Mouse (Mus musculus) intestine, embryonic 14.5 days (tissue): ENCODE measurements around the gene 4931440F15Rik. TPM values are rescaled to one million over a fixed set of nuclear protein-coding genes. Genes with fewer than 3 reads are reported as not detected.

Experiments used
- ATAC-seq: fragments of 200-750 bp; cut with Nextera tagmentation; replicated peaks from 2 replicates; pipeline ENCODE4 v1.8.0; 2017; ENCODE audit warnings: low read depth, moderate number of reproducible peaks, moderate TSS enrichment, moderate library complexity; ENCODE audit not compliant: low FRiP score, low TSS enrichment
- DNase-seq: peaks from one replicate; pipeline ENCODE4 v3.0.0-alpha.2; 2018; ENCODE audit warnings: low spot score
- H3K27ac ChIP-seq: fragments of 300-500 bp; sonication (generic); 2 replicates; pipeline ENCODE4 v1.5.1; 2014; ENCODE audit warnings: low read depth, mild to moderate bottlenecking, control low read depth
- H3K27me3 ChIP-seq: fragments of 300-500 bp; sonication (generic); replicated peaks from 2 replicates; pipeline ENCODE4 v1.6.1; 2014; ENCODE audit warnings: low read length, control low read depth; ENCODE audit not compliant: control insufficient read depth, insufficient read depth
- H3K36me3 ChIP-seq: fragments of 300-500 bp; sonication (generic); 2 replicates; pipeline ENCODE4 v1.6.1; 2014; ENCODE audit warnings: low read length, control low read depth; ENCODE audit not compliant: control insufficient read depth, insufficient read depth
- H3K4me1 ChIP-seq: fragments of 300-500 bp; sonication (generic); replicated peaks from 2 replicates; pipeline ENCODE4 v1.6.1; 2014; ENCODE audit warnings: low read length, control low read depth, mixed read lengths; ENCODE audit not compliant: control insufficient read depth, insufficient read depth
- H3K4me2 ChIP-seq: fragments of 300-500 bp; sonication (generic); 2 replicates; pipeline ENCODE4 v1.6.1; 2014; ENCODE audit warnings: low read length
- H3K4me3 ChIP-seq: fragments of 300-500 bp; sonication (generic); 2 replicates; pipeline ENCODE4 v1.5.1; 2014; ENCODE audit warnings: low read depth, low read length, control low read depth, mixed read lengths
- H3K9ac ChIP-seq: fragments of 300-500 bp; sonication (generic); 2 replicates; pipeline ENCODE4 v1.6.1; 2014; ENCODE audit warnings: mild to moderate bottlenecking, low read length
- H3K9me3 ChIP-seq: fragments of 300-500 bp; sonication (generic); 2 replicates; pipeline ENCODE4 v1.6.1; 2016; ENCODE audit warnings: low read length, control low read depth; ENCODE audit not compliant: control insufficient read depth
- WGBS: fragments of 180-500 bp; shearing (Covaris S2); extraction: QIAGEN DNeasy Blood & Tissue Kit; methylation state at CpG from one replicate; pipeline ENCODE4 v1.1.7; 2014; 5-methylcytosine and 5-hydroxymethylcytosine counted together
- polyA plus RNA-seq: library from polyadenylated mRNA; unstranded; fragments of >200 nt; fragmentation: Nextera tagmentation; extraction: Ambion mirVana; gene quantifications from 2 replicates; pipeline ENCODE4 v1.2.1, GENCODE M21; 2014

4931440F15Rik gene
- polyA plus RNA-seq, 1 experiment from 2014 or later = 0.11 TPM

DNA sequence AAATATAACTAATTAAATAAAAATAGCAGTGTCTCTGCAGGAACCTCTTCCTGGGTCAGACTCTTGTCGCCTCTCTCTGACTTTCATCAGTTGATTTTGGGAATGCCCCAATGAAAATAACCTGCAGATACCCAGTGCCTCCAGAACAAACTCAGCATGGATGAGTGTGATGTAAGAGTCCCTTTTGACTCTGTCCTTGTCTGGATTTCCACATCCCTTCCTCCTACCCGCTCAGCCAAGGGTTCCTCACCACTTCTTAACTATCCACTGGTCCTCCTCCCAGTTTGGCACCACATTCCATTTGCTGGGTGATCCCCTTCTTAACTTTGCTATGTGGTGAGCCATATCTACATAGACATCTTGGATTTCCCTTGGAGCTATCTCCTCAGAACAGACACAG lies 34.7 kb downstream of the 4931440F15Rik start:
- no peak overlapping the region for H3K4me3 ChIP-seq
- H3K9me3 ChIP-seq = no peaks in the 10 kb centered on the region
- no peak overlapping the region for H3K27ac ChIP-seq
- H3K4me1 ChIP-seq = no peaks in the 10 kb centered on the region
- no peaks in the 10 kb centered on the region for H3K36me3 ChIP-seq
- no peaks in the 10 kb centered on the region for H3K27me3 ChIP-seq
- DNase-seq = no peak
- H3K9ac ChIP-seq = no peak overlapping the region
- ATAC-seq = no peak
- 79% methylated on average over 2 of the region's 2 CpGs for WGBS
- H3K4me2 ChIP-seq = no peak overlapping the region

DNA sequence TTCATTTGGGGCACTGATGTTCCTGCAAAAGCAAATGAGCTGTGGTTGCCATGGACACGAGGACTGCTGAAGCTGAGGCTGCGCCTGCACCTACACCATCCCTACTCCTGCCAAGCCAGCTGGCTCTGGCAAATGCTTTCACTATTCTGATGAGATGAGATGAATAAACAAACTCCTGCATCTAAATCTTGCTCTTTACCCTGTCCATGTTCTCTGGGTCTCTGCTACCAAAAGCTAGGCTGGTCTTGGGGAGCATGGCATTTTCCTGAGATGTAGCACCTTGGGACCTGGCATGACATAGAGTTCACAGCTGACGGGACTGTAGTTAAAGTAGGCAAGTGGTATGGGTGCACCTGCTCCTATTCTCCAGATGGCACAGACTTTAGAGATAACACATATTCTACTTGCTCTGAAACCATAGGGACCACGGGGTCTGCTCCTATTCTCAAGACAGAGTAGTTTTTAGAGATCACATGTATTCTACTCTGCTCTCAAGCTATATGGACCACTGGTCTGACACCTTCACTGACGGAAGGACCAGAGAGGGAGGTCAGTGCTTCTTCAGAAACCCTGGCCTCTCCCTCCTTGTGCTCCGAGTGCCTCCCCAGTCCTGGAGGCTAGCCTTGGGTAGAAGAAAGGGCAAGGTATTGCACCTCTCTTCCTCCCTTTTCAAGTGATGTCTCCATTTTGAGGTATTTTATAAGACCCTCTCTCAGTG lies 36.4 kb downstream of the 4931440F15Rik start:
- H3K27me3 ChIP-seq = no peaks in the 10 kb centered on the region
- 75% methylated on average over 6 of the region's 6 CpGs for WGBS
- no peak overlapping the region for H3K27ac ChIP-seq
- no peak overlapping the region for H3K4me2 ChIP-seq
- no peak overlapping the region for H3K4me3 ChIP-seq
- H3K9me3 ChIP-seq = no peaks in the 10 kb centered on the region
- ATAC-seq (no peak), DNase-seq (no peak)
- no peaks in the 10 kb centered on the region for H3K36me3 ChIP-seq
- no peaks in the 10 kb centered on the region for H3K4me1 ChIP-seq
- H3K9ac ChIP-seq = no peak overlapping the region

DNA sequence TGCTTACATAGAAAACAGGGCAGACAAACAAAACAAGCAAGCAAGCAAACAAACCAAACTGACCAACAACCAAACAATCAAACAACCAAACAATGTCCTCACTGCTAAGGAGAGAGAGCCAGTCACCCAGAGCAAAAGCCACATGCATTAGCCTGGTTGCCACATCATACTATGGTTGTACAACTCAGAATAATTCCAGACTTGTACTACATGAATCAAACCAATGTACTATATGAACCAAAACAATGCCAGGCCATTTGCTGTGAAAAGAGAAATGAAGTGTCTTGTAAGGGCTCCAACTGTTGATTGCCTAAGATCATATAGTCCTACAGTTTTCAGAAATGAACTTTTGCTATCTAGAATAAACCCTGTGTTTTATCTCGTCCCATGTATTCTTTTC lies 37.0 kb downstream of the 4931440F15Rik start:
- DNase-seq (no peak), ATAC-seq (no peak)
- Histone ChIP-seq H3K4me3 (no peak overlapping the region), H3K36me3 (no peaks in the 10 kb centered on the region), H3K4me2 (no peak overlapping the region), H3K27me3 (no peaks in the 10 kb centered on the region), H3K4me1 (no peaks in the 10 kb centered on the region), H3K9me3 (no peaks in the 10 kb centered on the region), H3K9ac (no peak overlapping the region), H3K27ac (no peak overlapping the region)
- WGBS = 68% methylated on average over 1 of the region's 1 CpGs

DNA sequence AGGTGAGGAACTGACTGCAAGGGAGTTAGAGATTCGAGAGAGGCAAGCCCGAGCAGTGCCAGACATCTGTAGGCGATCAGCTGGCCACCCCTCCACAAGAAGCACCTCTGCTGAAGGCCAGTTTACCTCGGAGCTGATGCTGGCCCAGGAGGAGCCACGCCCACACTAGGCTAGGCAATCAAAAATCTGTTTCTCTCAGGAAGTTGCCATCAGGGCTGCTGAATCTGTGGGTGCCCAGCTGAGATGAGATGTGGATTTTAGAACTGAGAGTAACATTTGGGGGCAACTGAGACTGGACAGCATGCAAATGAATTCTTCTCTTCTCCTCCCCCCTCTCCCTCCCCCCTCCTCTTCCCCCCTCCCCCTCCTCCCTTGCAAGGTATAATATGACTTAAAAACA lies 38.0 kb downstream of the 4931440F15Rik start:
- Histone ChIP-seq H3K4me1 (no peaks in the 10 kb centered on the region), H3K4me3 (no peak overlapping the region), H3K9me3 (no peaks in the 10 kb centered on the region), H3K9ac (no peak overlapping the region), H3K36me3 (no peaks in the 10 kb centered on the region), H3K4me2 (no peak overlapping the region), H3K27ac (no peak overlapping the region), H3K27me3 (no peaks in the 10 kb centered on the region)
- 11% methylated on average over 5 of the region's 5 CpGs for WGBS
- ATAC-seq (no peak), DNase-seq (no peak)

DNA sequence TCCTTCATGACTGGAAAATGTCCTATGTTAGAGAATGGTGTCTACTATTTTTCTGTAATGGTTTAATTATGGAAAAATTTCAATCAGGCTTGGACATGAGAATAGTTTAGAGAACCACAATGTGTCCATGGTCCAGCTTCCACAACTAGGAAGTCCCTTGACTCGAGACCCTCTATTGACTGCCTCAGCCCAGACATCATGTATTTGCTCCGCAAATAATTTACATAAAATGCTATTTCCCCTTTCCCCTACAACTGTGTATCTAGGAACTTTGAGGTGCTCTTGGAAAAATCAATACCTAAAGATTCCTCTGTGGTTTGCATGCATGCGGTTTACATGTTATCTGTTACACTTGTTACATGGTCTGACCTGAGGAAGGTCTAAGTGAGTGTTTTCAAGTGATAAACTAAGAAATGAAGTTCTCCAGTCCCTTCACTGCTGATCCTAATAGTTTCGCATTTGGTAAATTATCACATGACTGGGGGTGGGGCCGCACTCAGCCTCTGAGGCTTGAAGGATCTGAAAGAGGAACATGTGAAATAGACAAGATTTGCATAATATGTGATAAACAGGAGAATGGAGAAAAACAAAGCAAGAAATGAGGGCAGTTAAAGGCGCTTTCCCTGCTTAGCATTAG lies 38.8 kb downstream of the 4931440F15Rik start:
- no peak for ATAC-seq
- Histone ChIP-seq H3K9ac (no peak overlapping the region), H3K4me1 (no peaks in the 10 kb centered on the region), H3K27me3 (no peaks in the 10 kb centered on the region), H3K9me3 (no peaks in the 10 kb centered on the region), H3K27ac (no peak overlapping the region), H3K4me2 (no peak overlapping the region), H3K36me3 (no peaks in the 10 kb centered on the region), H3K4me3 (no peak overlapping the region)
- no peak for DNase-seq
- 81% methylated on average over 6 of the region's 6 CpGs for WGBS

DNA sequence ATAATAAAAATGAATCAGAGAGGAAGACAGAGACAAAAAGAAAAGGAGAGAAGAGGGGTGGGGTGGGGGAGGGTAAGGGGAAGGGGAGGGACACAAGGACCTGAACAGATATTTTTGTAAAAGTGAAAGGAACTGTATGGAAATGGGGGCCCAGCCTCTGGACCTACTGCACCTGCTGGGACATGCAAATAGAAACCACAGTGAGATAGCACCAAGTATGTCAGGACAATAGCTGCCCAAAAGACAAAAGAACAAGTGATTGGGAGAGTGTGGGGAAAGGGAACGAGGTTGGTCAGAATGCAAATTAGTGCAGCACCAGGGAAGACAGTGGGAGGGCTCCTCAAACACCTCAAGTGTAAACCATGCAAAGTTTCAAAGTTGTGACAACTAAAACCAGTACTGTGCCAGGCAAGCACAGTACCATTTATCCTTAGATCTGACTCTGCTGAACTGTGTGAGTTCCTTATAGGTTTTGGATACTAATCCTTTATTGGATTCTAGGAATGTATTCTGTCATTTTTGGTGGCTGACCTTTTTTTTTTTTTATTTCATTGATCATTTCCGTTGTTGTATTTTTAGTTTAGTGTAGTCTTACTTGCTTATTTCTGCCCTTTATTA lies 46.0 kb downstream of the 4931440F15Rik start:
- no peak overlapping the region for H3K27ac ChIP-seq
- no peak overlapping the region for H3K4me3 ChIP-seq
- H3K27me3 ChIP-seq = no peaks in the 10 kb centered on the region
- H3K4me2 ChIP-seq = no peak overlapping the region
- H3K36me3 ChIP-seq = no peaks in the 10 kb centered on the region
- DNase-seq (no peak), ATAC-seq (no peak)
- H3K4me1 ChIP-seq = 0 out of 2 replicates have a peak, but pooled peaks cover 1% of the 10 kb centered on the region
- no peak overlapping the region for H3K9ac ChIP-seq
- WGBS = 45% methylated on average over 2 of the region's 2 CpGs
- no peaks in the 10 kb centered on the region for H3K9me3 ChIP-seq

DNA sequence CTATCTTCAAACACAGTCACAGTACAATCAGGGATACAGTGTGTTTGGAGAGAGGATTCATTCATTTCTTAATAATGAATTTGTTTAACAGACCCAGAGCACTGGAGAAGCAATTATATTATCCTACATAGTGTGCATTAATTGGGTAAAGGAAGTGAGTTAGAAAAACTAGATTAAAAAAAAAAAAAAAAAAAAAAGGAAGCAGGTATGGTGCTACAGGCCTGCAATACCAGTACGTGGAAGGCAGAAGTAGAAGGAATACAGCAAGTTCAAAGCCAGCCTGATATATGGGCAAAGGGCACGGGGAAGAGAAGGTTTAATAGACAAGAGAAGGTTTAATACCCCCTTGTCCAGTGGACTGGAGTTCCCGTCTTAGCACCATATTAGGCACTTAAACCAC lies 46.5 kb downstream of the 4931440F15Rik start:
- no peak overlapping the region for H3K4me2 ChIP-seq
- no peak overlapping the region for H3K4me3 ChIP-seq
- no peaks in the 10 kb centered on the region for H3K9me3 ChIP-seq
- H3K36me3 ChIP-seq = no peaks in the 10 kb centered on the region
- H3K9ac ChIP-seq = no peak overlapping the region
- no peak for ATAC-seq
- no peak for DNase-seq
- WGBS = 77% methylated on average over 3 of the region's 3 CpGs
- 0 out of 2 replicates have a peak, but pooled peaks cover 4% of the 10 kb centered on the region for H3K4me1 ChIP-seq
- no peaks in the 10 kb centered on the region for H3K27me3 ChIP-seq
- H3K27ac ChIP-seq = no peak overlapping the region

DNA sequence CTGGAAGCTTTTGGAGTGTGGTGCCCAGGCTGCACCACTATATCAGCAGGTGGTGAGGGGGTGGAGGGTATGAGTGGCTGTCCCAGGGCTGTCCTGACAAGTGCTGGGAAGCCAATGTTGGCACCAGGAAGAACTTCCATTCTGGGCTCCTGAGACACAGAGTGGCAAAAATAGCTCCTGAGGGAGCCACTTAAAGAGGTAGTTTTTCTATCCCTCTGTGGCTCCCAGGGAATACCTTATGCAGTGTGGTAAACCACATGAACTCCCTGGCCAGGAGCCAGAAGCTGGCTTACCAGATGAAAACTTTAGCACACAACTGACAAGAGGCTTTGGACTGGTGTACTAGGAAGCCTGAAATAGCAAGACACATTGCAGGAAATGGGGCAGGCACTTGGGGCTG lies 47.5 kb downstream of the 4931440F15Rik start:
- no peak overlapping the region for H3K4me2 ChIP-seq
- no peaks in the 10 kb centered on the region for H3K36me3 ChIP-seq
- H3K9ac ChIP-seq = no peak overlapping the region
- H3K27ac ChIP-seq = no peak overlapping the region
- H3K9me3 ChIP-seq = no peaks in the 10 kb centered on the region
- ATAC-seq (no peak), DNase-seq (no peak)
- H3K4me1 ChIP-seq = 0 out of 2 replicates have a peak, but pooled peaks cover 4% of the 10 kb centered on the region
- no peaks in the 10 kb centered on the region for H3K27me3 ChIP-seq
- H3K4me3 ChIP-seq = no peak overlapping the region
